Mouse (Mus musculus) heart, postnatal 0 days (tissue): ENCODE measurements around the gene Ttc25. TPM values are rescaled to one million over a fixed set of nuclear protein-coding genes. Genes with fewer than 3 reads are reported as not detected.
A peak's percentile ranks its signal among the peaks of the same experiment; 100 is the strongest.
"Not testable (repeated sequence)": the region's sequence is repeated elsewhere in the genome, so short reads cannot be mapped to it uniquely, and the experiment has no call there.

ENCODE experiments used
- ATAC-seq: fragments of 200-750 bp; cut with Nextera tagmentation; 2 replicates; pipeline ENCODE4 v1.8.0; 2017; ENCODE audit warnings: low read depth, moderate number of reproducible peaks, moderate library complexity; ENCODE audit not compliant: insufficient read depth
- DNase-seq: peaks from one replicate; pipeline ENCODE4 v3.0.0-alpha.2; 2016; ENCODE audit warnings: low spot score
- H3K27ac ChIP-seq: fragments of 300-500 bp; sonication (generic); 2 replicates; pipeline ENCODE4 v1.5.1; 2014; ENCODE audit warnings: low read depth, mild to moderate bottlenecking
- H3K27me3 ChIP-seq: fragments of 300-500 bp; sonication (generic); 2 replicates; pipeline ENCODE4 v1.6.1; 2014; ENCODE audit warnings: low read length, mixed read lengths; ENCODE audit not compliant: control insufficient read depth, insufficient read depth
- H3K36me3 ChIP-seq: fragments of 300-500 bp; sonication (generic); replicated peaks from 2 replicates; pipeline ENCODE4 v1.6.1; 2014; ENCODE audit warnings: low read length, mixed read lengths; ENCODE audit not compliant: control insufficient read depth, insufficient read depth
- H3K4me1 ChIP-seq: fragments of 300-500 bp; sonication (generic); 2 replicates; pipeline ENCODE4 v1.6.1; 2014; ENCODE audit warnings: antibody characterized with exemption; ENCODE audit not compliant: control insufficient read depth, insufficient read depth
- H3K4me2 ChIP-seq: fragments of 300-500 bp; sonication (generic); 2 replicates; pipeline ENCODE4 v1.6.1; 2014; ENCODE audit warnings: low read depth, mild to moderate bottlenecking, low read length, moderate library complexity
- H3K4me3 ChIP-seq: fragments of 300-500 bp; sonication (generic); 2 replicates; pipeline ENCODE4 v1.5.1; 2014; ENCODE audit warnings: low read depth, low read length
- H3K9ac ChIP-seq: fragments of 300-500 bp; sonication (generic); replicated peaks from 2 replicates; pipeline ENCODE4 v1.6.1; 2014; ENCODE audit warnings: low read depth, low read length, mixed read lengths
- H3K9me3 ChIP-seq: fragments of 300-500 bp; sonication (generic); replicated peaks from 2 replicates; pipeline ENCODE4 v1.6.1; 2016; ENCODE audit warnings: low read length; ENCODE audit not compliant: control insufficient read depth
- CTCF ChIP-seq: IDR thresholded peaks from 2 replicates; pipeline ENCODE4 v1.5.1; 2016; ENCODE audit warnings: antibody characterized with exemption, control low read depth, low read depth
- EP300 ChIP-seq: IDR thresholded peaks from 2 replicates; pipeline ENCODE4 v1.6.1; 2016; ENCODE audit warnings: antibody characterized with exemption, low read depth
- WGBS: fragments of 180-500 bp; shearing (Covaris S2); extraction: QIAGEN DNeasy Blood & Tissue Kit; methylation state at CpG from one replicate; pipeline ENCODE4 v1.1.7; 2014; 5-methylcytosine and 5-hydroxymethylcytosine counted together
- polyA plus RNA-seq: library from polyadenylated mRNA; unstranded; fragments of >200 nt; fragmentation: Nextera tagmentation; extraction: Ambion mirVana; gene quantifications from 2 replicates; pipeline ENCODE4 v1.2.1, GENCODE M21; 2015
- total RNA-seq: library from RNA; depleted of rRNA; stranded (reverse); fragments of >200 nt; gene quantifications from 2 replicates; pipeline ENCODE4 v1.2.3, GENCODE M21; 2014; ENCODE audit warnings: low replicate concordance

Gene Ttc25
- total and polyA plus RNA-seq, 2 experiments from 2014 or later: 0.23 to 0.37 TPM

DNA sequence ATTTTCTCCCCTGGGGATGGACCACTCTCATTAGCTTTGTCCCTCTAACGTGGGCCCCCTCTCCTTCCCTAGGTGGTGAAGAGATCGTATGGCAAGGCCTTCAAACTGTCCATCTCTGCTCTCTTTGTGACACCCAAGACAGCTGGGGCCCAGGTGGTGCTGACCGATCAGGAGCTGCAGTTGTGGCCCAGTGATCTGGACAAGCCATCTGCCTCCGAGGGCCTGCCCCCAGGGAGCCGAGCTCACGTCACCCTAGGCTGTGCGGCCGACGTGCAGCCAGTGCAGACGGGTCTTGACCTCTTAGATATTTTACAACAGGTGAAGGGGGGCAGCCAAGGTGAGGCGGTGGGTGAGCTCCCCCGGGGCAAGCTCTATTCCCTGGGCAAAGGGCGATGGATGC, 34.9 kb downstream of the Ttc25 start:
- ATAC-seq: no peak
- H3K36me3 ChIP-seq: peaks cover 55% of the 10 kb centered on the region

DNA sequence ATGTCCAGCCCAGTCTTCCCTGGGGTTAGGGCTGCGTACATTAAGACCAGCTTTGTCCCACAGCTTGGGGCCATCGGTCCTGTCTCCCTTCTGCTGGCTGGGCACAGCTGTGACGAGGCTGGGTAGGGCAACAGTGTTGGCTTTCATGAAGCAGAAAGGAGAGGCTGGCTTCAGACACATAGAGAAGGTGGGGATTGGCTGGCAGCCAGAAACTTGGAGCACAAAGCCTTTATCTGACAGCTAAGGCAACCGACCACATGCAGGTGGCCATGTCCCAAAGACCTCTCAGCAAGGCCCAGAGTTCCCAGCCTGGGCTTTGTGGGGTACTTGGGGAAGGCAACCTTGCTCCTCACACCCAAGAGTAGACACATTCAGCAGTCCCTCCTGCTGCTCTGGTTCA, 36.3 kb downstream of the Ttc25 start:
- peaks cover 70% of the 10 kb centered on the region for H3K36me3 ChIP-seq
- H3K27ac ChIP-seq: peak overlapping the region; percentile 3; the same call in 1 of the 2 replicates
- H3K9me3 ChIP-seq: no peaks in the 10 kb centered on the region
- ATAC-seq (peak; percentile 67), DNase-seq (peak; percentile 46)
- H3K4me1 ChIP-seq: 0 out of 2 replicates have a peak, but pooled peaks cover 5% of the 10 kb centered on the region
- TF ChIP-seq CTCF (no peak), EP300 (no peak)
- 43% methylated on average over 4 of the region's 4 CpGs for WGBS
- H3K4me3 ChIP-seq: no peak overlapping the region
- no peak overlapping the region for H3K4me2 ChIP-seq
- no peaks in the 10 kb centered on the region for H3K27me3 ChIP-seq
- H3K9ac ChIP-seq: 0 out of 2 replicates have a peak overlapping the region, but pooled peaks have one; percentile 17

More for the DNA sequence above, 34.9 kb downstream of the Ttc25 start:
- no peak overlapping the region for H3K27ac ChIP-seq
- H3K4me3 ChIP-seq: no peak overlapping the region
- no peaks in the 10 kb centered on the region for H3K9me3 ChIP-seq
- 90% methylated on average over 13 of the region's 13 CpGs for WGBS
- no peak overlapping the region for H3K9ac ChIP-seq
- no peak overlapping the region for H3K4me2 ChIP-seq
- TF ChIP-seq CTCF: no peak
- TF ChIP-seq EP300: no peak
- DNase-seq: no peak
- 0 out of 2 replicates have a peak, but pooled peaks cover 13% of the 10 kb centered on the region for H3K4me1 ChIP-seq
- H3K27me3 ChIP-seq: no peaks in the 10 kb centered on the region

DNA sequence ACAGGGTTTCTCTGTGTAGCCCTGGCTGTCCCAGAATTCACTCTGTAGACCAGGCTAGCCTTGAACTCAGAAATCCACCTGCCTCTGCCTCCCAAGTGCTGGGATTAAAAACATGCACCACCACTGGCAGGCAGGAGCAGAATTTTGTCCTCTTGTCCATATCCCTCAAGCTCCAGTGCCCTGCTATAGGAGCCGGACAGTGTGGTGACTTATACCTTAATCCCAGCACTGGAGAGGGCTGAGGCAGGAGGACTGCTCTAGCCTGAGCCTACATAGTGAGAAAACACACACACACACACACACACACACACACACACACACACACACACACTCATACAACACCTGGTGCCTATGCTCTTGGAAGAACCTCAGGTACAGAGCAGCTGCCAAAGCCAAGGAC, 37.0 kb downstream of the Ttc25 start:
- not testable (repeated sequence) for H3K4me1 ChIP-seq, H3K4me2 ChIP-seq, H3K9ac ChIP-seq, H3K27me3 ChIP-seq, H3K4me3 ChIP-seq, H3K9me3 ChIP-seq, DNase-seq, ATAC-seq, H3K27ac ChIP-seq
- peaks cover 76% of the 10 kb centered on the region for H3K36me3 ChIP-seq
- 90% methylated on average over 1 of the region's 1 CpGs for WGBS

DNA sequence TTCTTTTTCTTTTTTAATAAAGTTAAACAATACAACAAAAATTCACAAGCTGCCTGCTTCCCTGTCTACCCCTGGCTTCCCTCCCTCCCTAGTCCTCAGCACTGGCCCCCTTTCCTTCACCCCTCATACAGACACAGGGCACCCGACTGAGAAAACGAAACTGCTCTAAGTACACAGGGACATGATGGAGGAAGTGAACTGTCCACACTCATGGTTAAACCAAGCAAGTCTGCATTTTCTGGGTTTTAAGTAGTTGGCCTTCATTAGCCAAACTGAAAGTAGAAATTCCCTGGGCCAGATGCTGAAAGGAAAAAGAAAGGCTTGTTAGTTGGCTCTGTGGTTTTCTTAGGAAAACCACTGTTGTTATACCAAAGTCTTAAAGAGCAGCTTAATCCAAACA, 37.4 kb downstream of the Ttc25 start:
- H3K9me3 ChIP-seq: no peaks in the 10 kb centered on the region
- H3K4me3 ChIP-seq: no peak overlapping the region
- 86% methylated on average over 2 of the region's 2 CpGs for WGBS
- TF ChIP-seq CTCF (no peak), EP300 (no peak)
- DNase-seq: no peak
- H3K36me3 ChIP-seq: peaks cover 80% of the 10 kb centered on the region
- H3K27me3 ChIP-seq: no peaks in the 10 kb centered on the region
- no peak overlapping the region for H3K27ac ChIP-seq
- no peak overlapping the region for H3K9ac ChIP-seq
- H3K4me1 ChIP-seq: 0 out of 2 replicates have a peak, but pooled peaks cover 5% of the 10 kb centered on the region
- no peak overlapping the region for H3K4me2 ChIP-seq
- no peak for ATAC-seq

DNA sequence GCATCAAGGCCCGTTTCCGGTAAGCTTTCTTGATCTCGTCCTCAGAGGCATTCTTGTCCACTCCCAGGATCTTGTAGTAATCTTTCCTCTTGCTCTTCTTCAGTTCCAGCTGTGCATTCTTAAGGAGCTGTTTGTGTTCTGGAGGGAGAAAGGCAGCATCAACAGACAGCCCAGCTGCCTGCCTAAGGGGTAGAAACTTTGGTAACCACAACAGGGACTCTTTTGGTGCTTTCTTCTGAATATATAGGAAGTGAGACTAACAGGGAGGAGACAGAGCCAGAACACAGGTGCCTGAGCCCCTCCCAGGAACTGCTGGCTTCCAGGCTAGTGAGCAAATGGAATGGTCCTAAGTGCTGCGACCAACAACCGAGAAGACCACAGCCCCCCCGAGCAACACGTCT, 39.2 kb downstream of the Ttc25 start:
- H3K27me3 ChIP-seq: no peaks in the 10 kb centered on the region
- H3K9me3 ChIP-seq: no peaks in the 10 kb centered on the region
- H3K4me1 ChIP-seq: 0 out of 2 replicates have a peak, but pooled peaks cover 5% of the 10 kb centered on the region
- H3K36me3 ChIP-seq: peaks cover 96% of the 10 kb centered on the region
- no peak overlapping the region for H3K4me2 ChIP-seq
- no peak overlapping the region for H3K4me3 ChIP-seq
- no peak overlapping the region for H3K9ac ChIP-seq
- WGBS: 75% methylated on average over 7 of the region's 7 CpGs
- H3K27ac ChIP-seq: no peak overlapping the region
- ATAC-seq: no peak
- TF ChIP-seq EP300 (no peak), CTCF (no peak)
- no peak for DNase-seq

DNA sequence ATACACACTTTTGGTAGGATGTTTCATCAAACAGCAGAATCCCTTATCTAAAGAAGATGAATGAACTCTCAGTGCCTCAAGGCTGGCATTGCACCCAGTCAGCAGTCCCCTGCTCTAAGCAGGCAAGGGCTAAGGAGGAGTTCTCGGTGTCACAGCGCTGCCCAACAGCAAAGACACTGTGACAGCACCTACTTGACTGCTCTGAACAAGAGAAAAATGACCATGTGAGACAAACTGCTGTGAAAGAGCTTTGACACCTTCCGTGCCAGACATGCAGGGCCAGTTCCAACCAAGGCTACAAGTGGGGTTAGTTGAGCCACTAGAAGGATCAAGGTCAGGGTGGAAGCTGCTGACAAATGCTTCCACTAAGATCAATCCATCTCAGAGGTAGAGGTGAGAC, 39.7 kb downstream of the Ttc25 start:
- Histone ChIP-seq H3K4me3 (no peak overlapping the region), H3K4me1 (0 out of 2 replicates have a peak, but pooled peaks cover 5% of the 10 kb centered on the region), H3K9ac (no peak overlapping the region), H3K27me3 (no peaks in the 10 kb centered on the region), H3K4me2 (no peak overlapping the region), H3K27ac (no peak overlapping the region), H3K36me3 (peaks cover 100% of the 10 kb centered on the region), H3K9me3 (no peaks in the 10 kb centered on the region)
- no peak for DNase-seq
- ATAC-seq: no peak
- WGBS: 79% methylated on average over 3 of the region's 3 CpGs
- TF ChIP-seq CTCF: no peak
- TF ChIP-seq EP300: no peak
